Mouse (Mus musculus) retina, postnatal 1 day (tissue): ENCODE data around the gene Acp6.

Experiments
- DNase-seq: peaks from one replicate; pipeline ENCODE4 v3.0.0-alpha.2; 2012

Acp6 gene

GRCm38 (mm10) chr3:97199261-97199660 is 40.7 kb downstream of the Acp6 start:
- DNase-seq: no peak

GRCm38 (mm10) chr3:97201943-97202342 is 43.4 kb downstream of the Acp6 start:
- peak; percentile 79 for DNase-seq

- DNase-seq: no peak
Measured at GRCm38 (mm10) chr3:97203880-97204279, 45.3 kb downstream of the Acp6 start.

GRCm38 (mm10) chr3:97206521-97206920 is 47.9 kb downstream of the Acp6 start:
- DNase-seq: no peak

- DNase-seq: no peak
Measured at GRCm38 (mm10) chr3:97209351-97209750, 50.8 kb downstream of the Acp6 start.

- no peak for DNase-seq
Measured at GRCm38 (mm10) chr3:97211177-97211576, 52.6 kb downstream of the Acp6 start.

- no peak for DNase-seq
Measured at GRCm38 (mm10) chr3:97213871-97214270, 55.3 kb downstream of the Acp6 start.

- DNase-seq: peak; percentile 65
Measured at GRCm38 (mm10) chr3:97214439-97214838, 55.9 kb downstream of the Acp6 start.

- DNase-seq: no peak
Measured at GRCm38 (mm10) chr3:97215526-97215925, 56.9 kb downstream of the Acp6 start.

GRCm38 (mm10) chr3:97223261-97223660 is 64.7 kb downstream of the Acp6 start:
- DNase-seq: no peak

- DNase-seq: no peak
Measured at GRCm38 (mm10) chr3:97225231-97225630, 66.7 kb downstream of the Acp6 start.

- no peak for DNase-seq
Measured at GRCm38 (mm10) chr3:97226719-97227118, 68.1 kb downstream of the Acp6 start.
